Mouse (Mus musculus) layer of hippocampus, postnatal 14 days (tissue): ENCODE data around the gene Gdf11. TPM values are rescaled to one million over a fixed set of nuclear protein-coding genes. Genes with fewer than 3 reads are reported as not detected.

Experiments
- DNase-seq, 2 experiments: peaks; one replicate each; pipeline ENCODE4 v3.0.0; 2021 to 2022; ENCODE audit warnings: low spot score in 2 of 2, mixed read lengths in 1 of 2
- total RNA-seq, 2 experiments: library from RNA; stranded (reverse); gene quantifications; 2 replicates each; pipeline ENCODE4 v1.2.3; 2021

Gene Gdf11
- total RNA-seq, 2 experiments from 2014 or later, result 23.3 to 26.4 TPM

GRCm38 (mm10) chr10:128919966-128920365, 28.4 kb upstream of the Gdf11 start:
- DNase-seq, result no peak

GRCm38 (mm10) chr10:128919203-128919631, 27.7 kb upstream of the Gdf11 start:
- DNase-seq, result no peak

GRCm38 (mm10) chr10:128918246-128918645, 26.7 kb upstream of the Gdf11 start:
- DNase-seq, result peak; percentile 58 to 76

GRCm38 (mm10) chr10:128917400-128917799, 25.9 kb upstream of the Gdf11 start:
- DNase-seq, result no peak

GRCm38 (mm10) chr10:128916665-128917064, 25.1 kb upstream of the Gdf11 start:
- no peak for DNase-seq

- no peak for DNase-seq
Measured at GRCm38 (mm10) chr10:128915550-128915949, 24.0 kb upstream of the Gdf11 start.

GRCm38 (mm10) chr10:128913696-128914095, 22.2 kb upstream of the Gdf11 start:
- DNase-seq, result no peak

- peak; percentile 91 to 93 for DNase-seq
Measured at GRCm38 (mm10) chr10:128913219-128913618, 21.7 kb upstream of the Gdf11 start.

- no peak for DNase-seq
Measured at GRCm38 (mm10) chr10:128912791-128913190, 21.3 kb upstream of the Gdf11 start.

GRCm38 (mm10) chr10:128912268-128912667, 20.8 kb upstream of the Gdf11 start:
- no peak for DNase-seq

- DNase-seq, result no peak
Measured at GRCm38 (mm10) chr10:128911430-128911829, 19.9 kb upstream of the Gdf11 start.

GRCm38 (mm10) chr10:128910066-128910841, 18.7 kb upstream of the Gdf11 start:
- DNase-seq, result peak in 1 of 2 experiments; percentile 63

GRCm38 (mm10) chr10:128909567-128910028, 18.1 kb upstream of the Gdf11 start:
- peak; percentile 63 to 71 for DNase-seq

GRCm38 (mm10) chr10:128908778-128909448, 17.4 kb upstream of the Gdf11 start:
- DNase-seq, result no peak

- DNase-seq, result no peak
Measured at GRCm38 (mm10) chr10:128904812-128905211, 13.3 kb upstream of the Gdf11 start.

- no peak for DNase-seq
Measured at GRCm38 (mm10) chr10:128902409-128902988, 11.0 kb upstream of the Gdf11 start.

- no peak for DNase-seq
Measured at GRCm38 (mm10) chr10:128901409-128901808, 9.9 kb upstream of the Gdf11 start.

GRCm38 (mm10) chr10:128900698-128901097, 9.2 kb upstream of the Gdf11 start, which contains the start of gene Cd63:
TSS of gene Cd63 (plus strand) at chr10:128900989.
- no peak for DNase-seq

GRCm38 (mm10) chr10:128899759-128900490, 8.4 kb upstream of the Gdf11 start:
- DNase-seq, result no peak

GRCm38 (mm10) chr10:128897501-128897900, 6.0 kb upstream of the Gdf11 start:
- DNase-seq, result peak in 1 of 2 experiments; percentile 62

- DNase-seq, result no peak
Measured at GRCm38 (mm10) chr10:128896807-128897206, 5.3 kb upstream of the Gdf11 start.
